Mouse (Mus musculus) embryonic fibroblast, embryonic 13.5 days (primary cell): Measurements from ENCODE around the gene Arhgap10.

Experiments
- CTCF ChIP-seq: IDR thresholded peaks from 2 replicates; pipeline ENCODE4 v1.5.1; 2011; ENCODE audit warnings: mild to moderate bottlenecking, control low read depth, low read length, moderate library complexity, borderline replicate concordance; ENCODE audit not compliant: insufficient read depth
- POLR2A ChIP-seq: IDR thresholded peaks from 2 replicates; pipeline ENCODE4 v1.6.1; 2011; ENCODE audit warnings: low read depth, mild to moderate bottlenecking, control low read depth, low read length, moderate library complexity

GRCm38 (mm10) chr8:77284473-77284872 lies 233.3 kb downstream of the Arhgap10 start:
- TF ChIP-seq POLR2A, result no peak
- no peak for TF ChIP-seq CTCF
